Mouse (Mus musculus) layer of hippocampus, postnatal 10 days (tissue): Measurements from ENCODE around the gene Cadm2. TPM values are rescaled to one million over a fixed set of nuclear protein-coding genes. Genes with fewer than 3 reads are reported as not detected.

Experiments
- DNase-seq, 2 experiments: peaks; one replicate each; pipeline ENCODE4 v3.0.0; 2021; ENCODE audit warnings: low spot score in 2 of 2
- long read RNA-seq: library from polyadenylated mRNA; stranded (forward); transcript quantifications from one replicate; pipeline ENCODE4 v2.0.0, GENCODE M21; 2023
- total RNA-seq, 2 experiments: library from RNA; stranded (reverse); gene quantifications; 2 replicates each; pipeline ENCODE4 v1.2.3; 2021

Gene Cadm2
- 100 to 1,000 TPM; 240 to 263 TPM for total RNA-seq
- long read RNA-seq, partial matches to known transcripts = 9 of 20 reads
- long read RNA-seq, other reads (novel, unspliced or antisense) = 11 of 20 reads

DNA sequence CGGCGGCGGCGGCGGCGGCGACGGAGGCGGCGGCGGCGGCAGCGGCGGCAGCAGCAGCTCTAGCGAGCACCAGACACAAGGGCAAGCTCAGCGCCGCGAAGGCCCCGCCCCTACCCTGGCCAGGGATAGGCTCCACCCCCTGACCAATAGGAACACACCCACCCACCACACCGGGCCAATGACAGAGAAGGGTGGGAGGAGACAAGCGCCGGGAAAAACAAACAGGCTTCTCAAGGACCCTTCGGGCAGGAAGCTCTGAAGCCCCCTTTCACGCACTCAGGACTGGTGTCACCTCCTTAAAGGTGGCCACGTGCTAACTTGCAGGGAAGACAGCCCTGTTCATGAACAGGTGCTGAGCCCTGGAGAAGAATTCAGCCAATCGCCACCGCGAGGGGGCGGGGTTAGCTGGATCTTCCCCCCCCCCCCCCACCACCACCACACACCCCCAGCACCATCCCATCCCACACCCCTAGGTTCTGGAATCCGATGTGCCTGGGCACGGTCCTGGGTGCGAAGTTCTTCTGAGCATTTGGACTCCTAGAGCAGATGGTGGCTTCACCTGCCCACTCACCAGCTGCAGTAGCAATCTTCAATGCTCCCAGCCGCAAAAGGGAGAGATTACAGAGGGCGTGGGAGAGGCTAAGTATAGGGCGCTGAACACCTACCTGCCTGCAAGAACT lies at the start of gene Cadm2:
Gene Cadm2, minus strand, starts transcription at position 83 of the 680 bp plus-strand sequence.
- DNase-seq = peak; percentile 92 to 95

DNA sequence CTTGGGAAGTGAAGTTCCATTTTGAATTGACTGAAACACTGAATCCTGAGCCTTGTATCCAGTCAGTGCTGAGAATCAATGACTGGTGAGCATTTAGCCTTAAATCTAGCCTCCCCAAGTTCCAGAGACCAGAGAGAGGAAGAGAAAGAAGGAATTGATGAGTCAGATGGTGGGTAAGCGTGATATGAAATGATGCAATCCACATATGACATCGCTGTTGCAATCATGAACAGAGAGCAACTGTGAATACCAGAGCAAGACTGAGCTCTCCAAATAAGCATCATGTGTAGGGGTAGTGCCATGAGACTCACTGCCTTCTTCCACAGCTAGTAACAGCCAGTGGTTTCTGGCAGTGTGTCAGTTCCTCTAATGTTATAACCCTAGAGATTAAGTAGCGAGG lies 26.2 kb upstream of the Cadm2 start:
- DNase-seq = no peak

DNA sequence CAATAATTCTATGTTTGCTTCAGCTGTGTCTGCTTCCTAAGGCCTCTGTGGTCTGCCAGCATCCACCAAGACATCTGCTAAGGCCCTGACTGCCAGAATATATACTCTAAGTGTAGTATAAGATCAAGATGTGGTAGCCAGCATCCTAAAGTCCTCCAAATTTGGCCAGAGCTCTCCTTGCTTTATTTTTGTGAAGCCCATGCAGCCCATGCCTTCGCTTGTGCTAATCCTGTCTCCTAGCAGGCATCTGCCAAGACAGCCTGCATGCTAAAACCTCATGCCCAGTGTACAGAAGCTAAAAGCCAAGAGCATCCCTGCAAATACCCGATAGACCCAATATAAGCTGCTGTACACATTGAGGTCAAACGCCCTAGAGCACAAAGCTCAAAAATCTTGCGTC lies 22.9 kb upstream of the Cadm2 start:
- peak; percentile 18 to 30 for DNase-seq

DNA sequence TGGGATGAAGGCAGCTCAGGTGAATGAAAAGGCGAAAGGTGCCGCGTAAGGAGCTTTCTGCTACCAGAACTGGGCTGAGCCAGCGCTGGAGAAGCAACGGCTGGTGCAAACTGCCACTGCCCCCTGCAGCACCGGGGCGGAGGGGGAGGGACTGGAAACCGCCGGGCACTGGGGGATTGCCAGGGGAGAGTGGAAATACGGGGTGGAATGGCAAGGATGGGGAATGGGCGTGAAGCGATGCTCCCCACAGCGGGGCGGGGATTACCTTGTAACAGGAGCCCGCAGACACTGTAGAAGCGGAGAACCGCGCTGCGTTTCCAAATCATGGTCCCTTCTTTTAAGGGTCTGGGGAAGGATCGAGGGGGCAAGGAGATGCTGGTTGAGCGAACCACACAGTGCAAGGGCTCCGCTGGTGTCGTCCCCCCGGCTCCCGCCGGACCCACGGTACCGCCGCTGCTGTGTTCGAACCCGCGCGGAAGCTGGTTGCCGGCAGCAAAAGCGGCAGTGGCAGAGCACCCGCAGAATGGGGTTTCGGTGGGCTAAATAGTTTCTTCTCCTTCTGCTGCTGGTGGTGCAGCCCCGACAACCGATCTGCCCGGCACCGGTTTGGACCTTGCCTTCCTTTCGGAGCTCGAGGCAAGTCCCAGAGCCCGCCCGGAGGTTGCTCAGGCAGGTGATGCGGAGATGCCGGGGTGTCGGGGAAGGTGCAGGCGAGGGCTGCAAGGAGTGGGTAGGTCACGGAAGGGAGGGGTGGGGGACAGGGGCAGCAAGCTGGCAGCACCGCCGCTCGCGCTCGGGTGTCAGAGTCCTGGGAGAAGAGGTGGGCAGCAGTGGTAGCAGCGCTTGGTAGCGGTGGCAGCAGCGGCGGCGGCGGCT lies 564 bp downstream of the Cadm2 start:
- DNase-seq = peak; percentile 90 to 93

DNA sequence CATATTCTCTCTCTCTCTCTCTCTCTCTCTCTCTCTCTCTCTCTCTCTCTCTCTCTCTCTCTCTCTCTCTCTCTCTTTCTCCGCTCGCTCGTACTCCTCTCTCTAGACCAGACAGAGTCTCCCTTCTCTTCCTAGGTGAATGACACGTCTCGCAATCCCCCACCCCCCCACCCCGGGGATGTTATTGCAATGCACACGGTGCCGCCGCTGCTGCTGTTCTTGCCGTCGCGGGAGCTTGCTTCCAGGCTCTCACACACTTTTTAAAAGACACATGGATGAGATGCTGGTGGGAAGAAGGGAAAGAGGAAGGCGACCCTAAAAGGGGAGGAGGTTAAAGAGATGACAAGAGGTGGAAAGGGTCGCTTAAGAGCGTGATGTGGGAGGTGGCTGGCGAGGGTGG lies 1.3 kb downstream of the Cadm2 start:
- DNase-seq = no peak

DNA sequence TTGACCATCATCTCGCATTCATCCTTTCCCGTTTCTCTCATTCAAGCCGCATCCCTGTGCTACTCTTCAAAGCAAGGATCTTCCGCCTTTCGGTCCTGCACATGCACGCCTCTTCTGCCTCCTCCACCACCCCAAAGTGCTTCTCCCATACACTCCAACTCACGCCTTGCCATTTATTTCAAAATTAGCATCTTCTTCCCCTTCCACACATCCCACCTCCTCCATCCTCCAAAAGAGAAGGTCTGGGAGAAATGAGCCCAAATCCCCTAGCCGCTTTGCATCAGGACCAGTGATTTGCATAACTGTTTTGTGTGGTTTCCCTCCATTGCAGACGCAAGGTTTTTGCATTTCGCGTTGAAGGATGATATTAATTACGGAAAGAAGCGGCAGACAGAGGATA lies 1.9 kb downstream of the Cadm2 start:
- peak; percentile 25 to 40 for DNase-seq

DNA sequence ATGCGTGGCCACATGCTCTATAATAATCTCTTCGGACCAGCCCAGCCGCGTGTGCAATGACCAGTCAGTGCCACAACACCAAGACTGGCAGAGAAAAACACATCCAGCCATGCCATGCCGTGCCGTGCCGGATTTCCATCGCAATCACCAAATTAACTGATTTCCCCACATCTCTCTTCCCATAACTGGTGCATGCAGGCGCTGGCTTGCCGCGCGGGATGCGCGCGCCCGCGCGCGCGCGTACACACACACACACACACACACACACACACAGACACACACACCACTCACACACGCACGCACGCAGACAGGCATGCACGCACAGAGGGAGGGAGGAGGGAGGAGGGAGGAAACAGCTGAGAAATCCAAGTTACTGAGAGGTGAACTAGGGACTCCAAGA lies 2.9 kb downstream of the Cadm2 start:
- DNase-seq = peak; percentile 66 to 72

DNA sequence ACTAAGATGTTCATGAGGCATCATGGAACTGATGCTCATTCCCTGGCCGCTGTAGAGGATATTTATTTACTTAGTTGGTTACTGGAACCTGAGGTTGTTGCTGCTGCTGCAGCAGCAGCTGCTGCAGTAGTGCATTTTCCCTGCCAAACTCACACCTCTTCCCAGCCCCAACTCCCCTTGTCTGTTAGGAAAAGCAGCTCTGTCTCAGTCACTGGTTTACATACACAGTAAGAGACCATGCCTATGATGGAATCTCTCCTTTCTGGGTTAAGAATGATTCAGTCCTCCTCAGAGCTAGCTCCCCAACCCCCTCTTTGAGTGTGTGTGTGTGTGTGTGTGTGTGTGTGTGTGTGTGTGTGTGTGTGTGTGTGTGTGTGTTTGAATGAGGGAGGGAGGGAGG lies 3.5 kb downstream of the Cadm2 start:
- no peak for DNase-seq

DNA sequence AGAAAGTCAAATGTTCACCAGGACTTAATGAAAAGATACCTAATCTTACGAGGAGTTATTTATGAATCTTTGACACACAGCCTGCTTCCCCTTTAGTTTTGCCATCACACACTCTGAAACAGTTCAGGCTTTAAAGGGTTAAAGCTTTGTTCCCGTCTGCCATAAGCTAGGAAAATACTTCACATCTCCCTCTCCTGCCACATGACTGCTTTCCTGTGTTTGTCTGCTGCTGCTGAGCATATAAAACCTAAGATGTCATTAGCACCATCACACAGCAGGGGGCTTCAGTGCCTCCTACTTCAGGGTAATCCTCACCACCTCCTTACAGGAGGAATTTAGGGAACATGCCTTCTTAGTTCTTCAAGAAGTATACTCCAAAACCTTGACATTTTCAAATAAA lies 6.8 kb downstream of the Cadm2 start:
- peak; percentile 31 to 47 for DNase-seq

DNA sequence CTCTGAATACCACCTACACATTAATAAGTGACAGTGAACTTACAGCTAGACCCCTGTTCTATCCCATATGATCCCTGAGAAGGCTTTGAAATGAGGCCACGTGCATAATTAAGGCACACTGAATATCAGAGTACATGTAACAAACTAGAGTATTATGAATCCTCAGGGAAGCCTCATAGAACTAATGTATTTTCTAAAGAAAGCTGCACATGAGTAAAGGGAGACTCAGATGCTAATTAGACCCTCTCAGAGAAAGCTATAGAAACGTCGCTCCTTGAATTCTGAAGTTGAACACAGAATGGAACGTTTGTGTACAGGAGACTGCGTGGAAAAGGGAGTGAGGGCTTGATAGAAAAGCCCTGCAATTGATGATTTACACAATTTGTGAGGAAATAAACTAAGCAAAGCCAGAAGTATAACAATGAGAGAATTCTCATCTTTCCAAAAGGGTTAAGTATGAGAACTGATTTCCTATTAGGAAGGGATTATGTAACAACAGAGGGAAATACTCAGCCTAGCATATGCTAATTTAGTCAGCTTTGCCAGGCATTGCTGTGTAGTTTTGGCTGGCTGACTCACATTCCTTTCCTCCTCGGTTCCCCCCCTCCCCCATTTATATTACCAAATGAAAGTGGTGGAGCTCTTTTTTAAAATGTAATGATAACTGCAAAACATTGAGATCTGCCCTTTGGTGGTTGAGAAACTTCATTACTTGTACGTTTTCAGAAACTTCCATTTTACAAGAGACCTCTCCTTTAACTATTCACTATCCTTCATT lies 9.6 kb downstream of the Cadm2 start:
- no peak for DNase-seq

DNA sequence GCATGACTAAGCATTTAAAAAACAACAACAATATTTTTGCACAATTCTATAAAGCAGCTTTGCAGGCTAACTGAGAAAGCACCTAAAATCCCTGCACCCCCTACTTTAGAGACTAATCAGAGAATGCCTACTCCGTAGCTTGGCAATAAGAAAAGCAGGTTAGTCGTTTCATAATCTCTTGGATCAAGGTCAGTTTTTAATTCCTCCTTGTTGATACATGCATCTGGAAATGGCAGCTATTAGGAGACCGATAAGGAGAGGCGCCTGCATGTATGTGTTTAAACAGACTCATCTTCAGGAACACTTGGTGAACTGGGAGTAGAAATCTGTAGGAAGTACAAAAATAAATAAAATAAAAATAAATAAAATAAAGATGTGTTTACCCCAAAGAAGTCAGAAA lies 11.6 kb downstream of the Cadm2 start:
- DNase-seq = no peak

DNA sequence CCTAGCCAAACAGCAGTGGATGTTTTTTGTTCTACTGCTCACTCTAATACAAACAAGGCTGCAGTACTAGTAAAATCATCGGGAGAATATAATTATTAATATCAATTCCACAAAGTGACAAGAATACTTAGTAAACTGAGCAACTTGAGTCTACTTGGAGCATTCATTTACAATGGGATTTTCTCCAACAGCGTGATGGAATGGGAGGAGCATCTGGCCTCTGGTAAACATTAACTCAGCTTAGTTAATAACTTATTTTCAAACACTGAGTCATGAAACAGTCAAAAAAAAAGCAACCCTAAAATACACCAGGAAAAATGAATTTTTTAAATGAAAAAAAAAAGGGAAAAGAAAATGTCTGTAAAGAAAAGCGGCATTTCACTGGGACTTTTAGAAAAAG lies 12.2 kb downstream of the Cadm2 start:
- no peak for DNase-seq

DNA sequence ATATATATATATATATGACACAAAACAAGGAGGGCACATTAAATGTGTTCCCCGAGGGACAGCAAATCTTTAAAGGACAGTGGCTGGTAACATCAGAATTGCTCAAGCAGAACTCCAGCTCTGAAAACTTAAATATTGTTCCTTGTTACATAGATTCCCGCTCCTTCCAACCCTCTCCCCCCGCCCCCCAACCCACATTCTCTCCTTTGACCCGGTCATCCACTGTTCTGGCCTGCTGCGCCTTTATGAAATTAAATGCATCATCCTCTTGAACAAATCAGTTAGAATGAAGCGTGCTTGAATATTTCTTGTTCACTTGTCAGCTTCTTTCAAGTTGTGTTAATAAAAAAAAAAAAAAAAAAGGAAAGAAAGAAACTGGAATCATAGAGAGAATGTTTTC lies 15.0 kb downstream of the Cadm2 start:
- DNase-seq = no peak

DNA sequence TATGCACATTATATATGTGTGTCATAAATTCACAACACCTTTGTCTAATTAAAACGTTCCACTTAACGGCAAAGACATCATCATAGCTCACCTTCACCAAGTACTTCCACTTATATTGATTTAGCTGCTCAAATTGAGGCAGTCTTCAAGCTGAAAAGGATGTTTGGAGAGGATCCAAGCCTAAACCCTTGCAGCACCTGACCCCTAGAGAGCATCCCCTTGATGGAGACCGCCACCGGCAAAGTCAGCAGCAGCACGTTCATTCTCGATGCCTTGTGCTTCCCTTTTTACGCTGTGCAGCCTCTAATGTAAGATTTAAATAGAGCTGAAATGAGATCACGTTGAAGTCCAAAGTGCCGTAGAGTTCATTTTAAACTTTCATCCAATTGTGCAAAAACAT lies 20.7 kb downstream of the Cadm2 start:
- no peak for DNase-seq

DNA sequence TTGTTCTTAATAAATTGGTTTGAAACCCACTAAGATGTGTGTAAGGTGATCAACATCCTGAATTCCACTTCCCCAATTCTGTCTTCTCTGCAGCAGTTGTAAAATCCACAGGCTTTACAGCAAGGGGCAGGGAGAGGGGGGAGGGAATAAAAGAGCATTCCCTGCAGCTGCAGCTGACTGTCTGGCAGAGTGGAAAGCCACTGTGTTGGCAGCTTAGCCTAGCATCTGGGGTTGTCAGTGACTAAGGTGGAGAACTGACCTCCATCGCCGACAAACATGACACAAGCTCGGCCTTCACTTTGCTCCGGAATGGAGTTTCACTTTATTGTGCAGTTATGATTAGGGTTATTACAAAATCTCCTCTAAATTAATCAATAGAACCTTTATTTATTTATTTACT lies 21.9 kb downstream of the Cadm2 start:
- DNase-seq = no peak

DNA sequence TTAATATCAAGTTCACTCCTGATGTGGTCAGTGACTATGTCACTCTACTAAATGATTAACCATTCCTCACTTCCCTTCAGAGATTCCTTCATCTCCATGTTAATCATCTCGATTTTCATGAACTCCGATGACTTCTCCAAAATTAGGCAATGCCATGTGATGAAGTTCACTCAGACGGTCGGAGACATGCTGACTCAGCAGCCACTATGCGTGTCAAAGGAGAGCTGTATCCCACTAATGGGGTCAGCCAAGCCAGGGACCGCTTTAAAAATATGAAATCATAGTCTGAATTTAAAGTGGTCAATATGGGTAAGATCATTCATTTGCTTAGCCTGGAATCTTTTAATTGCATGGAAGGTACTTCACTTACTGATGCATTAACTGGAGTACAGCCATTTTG lies 29.7 kb downstream of the Cadm2 start:
- no peak for DNase-seq

DNA sequence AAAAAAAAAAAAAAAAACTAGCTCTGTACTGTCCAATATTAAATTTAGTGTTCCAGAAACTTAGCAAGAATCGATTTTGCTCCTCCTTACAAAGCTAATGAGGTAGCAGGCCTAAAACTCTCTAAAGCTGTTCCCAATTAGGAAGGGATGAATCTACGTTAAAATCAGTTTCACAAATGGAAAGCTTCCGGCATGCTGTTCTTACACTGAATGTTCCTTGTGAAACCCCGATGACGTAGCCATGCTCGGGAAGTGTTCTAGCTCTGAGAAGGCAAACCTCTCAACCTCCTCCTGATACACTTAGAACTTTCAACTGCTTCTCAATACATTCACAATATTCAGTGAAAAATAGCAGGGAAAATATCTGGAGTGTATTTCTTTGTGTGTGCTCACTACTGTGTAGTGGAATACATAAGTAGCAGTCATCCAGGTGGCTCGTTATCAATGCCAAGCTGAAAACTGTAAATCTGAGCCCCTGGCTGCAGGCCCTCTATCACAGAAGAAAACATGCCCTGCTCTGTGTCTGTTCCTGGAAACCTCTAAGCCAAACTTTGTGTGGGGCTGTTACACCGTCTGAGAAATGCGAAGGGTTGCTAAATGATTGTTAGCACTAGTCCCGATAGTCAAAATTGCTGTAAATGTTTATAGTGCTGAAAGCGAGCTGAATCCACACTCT lies 41.7 kb downstream of the Cadm2 start:
- DNase-seq = no peak

DNA sequence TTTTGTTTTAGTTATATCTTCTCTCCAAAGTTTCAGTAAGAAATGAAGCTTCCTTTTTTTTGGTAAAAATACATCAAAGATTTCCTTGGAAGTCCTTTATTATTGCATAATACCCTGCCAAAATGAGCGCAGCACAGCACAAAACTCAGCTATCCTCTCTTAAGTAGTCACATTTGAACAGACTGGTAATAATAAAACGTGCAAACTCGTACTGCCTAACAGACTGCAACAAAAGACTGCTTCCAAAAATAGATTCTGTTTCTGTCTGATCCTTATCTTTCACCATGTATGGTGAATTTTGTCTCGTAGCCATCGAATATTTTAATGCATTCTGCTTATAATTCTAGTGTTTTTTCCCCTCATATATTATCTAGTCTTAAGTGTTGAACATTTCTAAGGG lies 45.2 kb downstream of the Cadm2 start:
- no peak for DNase-seq

DNA sequence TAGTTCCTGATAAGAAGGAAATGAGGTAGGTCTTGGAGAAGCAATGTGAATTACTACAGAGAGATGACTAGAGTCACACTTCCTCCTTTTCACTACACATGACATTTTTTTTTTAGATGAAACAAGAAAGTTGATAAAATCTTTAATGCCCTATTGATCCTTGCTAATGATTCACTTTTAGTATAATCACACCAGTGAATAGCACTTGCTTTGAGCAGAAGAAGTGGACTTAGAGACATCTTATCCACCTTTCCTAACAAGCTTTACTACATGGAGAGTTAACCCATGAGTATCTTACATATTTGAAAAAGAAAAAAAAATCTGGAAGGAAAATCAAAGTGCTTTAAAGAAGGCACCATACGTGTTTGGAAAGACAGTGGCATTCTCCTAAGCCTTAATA lies 93.7 kb downstream of the Cadm2 start:
- no peak for DNase-seq

DNA sequence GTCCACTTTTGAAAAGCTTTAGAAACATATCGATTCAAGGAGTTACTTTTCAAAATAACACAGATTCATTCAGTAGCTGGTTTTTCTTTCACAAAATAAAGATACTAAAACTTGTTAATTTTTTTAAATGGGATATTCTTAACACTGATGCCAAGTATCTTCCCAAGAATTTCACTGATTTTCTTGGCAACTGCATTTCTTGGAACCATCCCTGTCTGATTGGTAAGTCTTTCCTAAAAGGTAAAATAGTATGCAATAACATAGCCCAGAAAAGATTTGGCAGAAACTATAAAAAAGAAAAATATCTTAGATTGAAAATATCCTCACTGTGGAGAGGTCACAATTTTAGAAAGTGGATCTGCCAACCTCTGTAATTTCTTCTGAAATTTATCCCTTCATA lies 95.8 kb downstream of the Cadm2 start:
- no peak for DNase-seq

DNA sequence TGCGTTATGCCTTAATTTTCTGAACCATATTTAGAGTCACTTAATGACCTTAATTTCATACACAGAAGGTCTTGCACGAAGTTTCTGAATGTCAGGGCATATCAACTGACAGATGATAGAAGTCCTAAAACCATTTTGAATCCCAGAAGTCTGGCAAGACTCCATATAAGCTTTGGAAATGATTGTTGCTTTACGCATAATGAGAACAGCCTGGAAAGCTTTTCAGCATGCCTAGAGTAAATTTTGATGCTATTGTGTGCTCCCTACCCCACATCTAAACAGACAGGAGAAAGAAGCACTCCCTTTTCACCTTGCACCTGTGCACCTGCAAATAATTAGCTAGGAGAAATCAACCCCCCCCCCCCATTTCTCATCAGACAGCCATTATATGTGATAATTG lies 102.4 kb downstream of the Cadm2 start:
- no peak for DNase-seq
